Mouse (Mus musculus): Measurements from ENCODE around the gene Mpp5. TPM values are rescaled to one million over a fixed set of nuclear protein-coding genes. Genes with fewer than 3 reads are reported as not detected.

Gene Mpp5
- polyA plus RNA-seq, 2 experiments: 8.4 to 13.1 TPM

- no peaks in the 10 kb centered on the region for H3K9me3 ChIP-seq (ENCODE audit: control insufficient read depth, low read length)
- H3K27ac ChIP-seq (replicated peaks; ENCODE audit: low read depth, low read length): no peak overlapping the region
- 74% methylated on average over 2 of the region's 2 CpGs for WGBS
- no peak overlapping the region for H3K4me2 ChIP-seq (replicated peaks; ENCODE audit: low read depth, low read length, severe bottlenecking)
- TF ChIP-seq POLR2A (IDR thresholded peaks at IDR 0.05; ENCODE audit: borderline replicate concordance, extremely low read depth, insufficient read depth, insufficient read length): no peak
- DNase-seq (ENCODE audit: low spot score): no peak
- no peaks in the 10 kb centered on the region for H3K27me3 ChIP-seq (ENCODE audit: control insufficient read depth, insufficient read depth, low read length)
- ATAC-seq (ENCODE audit: low FRiP score, low read depth): no peak
- no peak overlapping the region for H3K9ac ChIP-seq (ENCODE audit: low read depth, low read length, severe bottlenecking)
- no peak overlapping the region for H3K4me3 ChIP-seq (replicated peaks; ENCODE audit: low read length)
- no peaks in the 10 kb centered on the region for H3K4me1 ChIP-seq (ENCODE audit: control insufficient read depth, insufficient read depth, low read length)
- no peaks in the 10 kb centered on the region for H3K36me3 ChIP-seq (ENCODE audit: control insufficient read depth, insufficient read depth, low read length)
Measured at GRCm38 (mm10) chr12:78790791-78791190, 42.1 kb downstream of the Mpp5 start.

- Histone ChIP-seq H3K9ac (ENCODE audit: low read depth, low read length, severe bottlenecking) (no peak overlapping the region), H3K4me2 (replicated peaks; ENCODE audit: low read depth, low read length, severe bottlenecking) (no peak overlapping the region), H3K4me3 (replicated peaks; ENCODE audit: low read length) (no peak overlapping the region), H3K9me3 (ENCODE audit: control insufficient read depth, low read length) (no peaks in the 10 kb centered on the region), H3K27me3 (ENCODE audit: control insufficient read depth, insufficient read depth, low read length) (no peaks in the 10 kb centered on the region), H3K27ac (replicated peaks; ENCODE audit: low read depth, low read length) (no peak overlapping the region), H3K4me1 (ENCODE audit: control insufficient read depth, insufficient read depth, low read length) (no peaks in the 10 kb centered on the region), H3K36me3 (ENCODE audit: control insufficient read depth, insufficient read depth, low read length) (peaks cover 18% of the 10 kb centered on the region)
- no peak for TF ChIP-seq POLR2A (IDR thresholded peaks at IDR 0.05; ENCODE audit: borderline replicate concordance, extremely low read depth, insufficient read depth, insufficient read length)
- DNase-seq (ENCODE audit: low spot score) (peak; percentile 18), ATAC-seq (ENCODE audit: low FRiP score, low read depth) (no peak)
- WGBS: 32% methylated on average over 1 of the region's 1 CpGs
Measured at GRCm38 (mm10) chr12:78794236-78794635, 45.5 kb downstream of the Mpp5 start.

GRCm38 (mm10) chr12:78800036-78800435 is 51.3 kb downstream of the Mpp5 start:
- H3K9me3 ChIP-seq (ENCODE audit: control insufficient read depth, low read length): no peaks in the 10 kb centered on the region
- no peak overlapping the region for H3K27ac ChIP-seq (replicated peaks; ENCODE audit: low read depth, low read length)
- 87% methylated on average over 3 of the region's 3 CpGs for WGBS
- H3K36me3 ChIP-seq (ENCODE audit: control insufficient read depth, insufficient read depth, low read length): peaks cover 18% of the 10 kb centered on the region
- no peak overlapping the region for H3K4me3 ChIP-seq (replicated peaks; ENCODE audit: low read length)
- DNase-seq (ENCODE audit: low spot score) (no peak), ATAC-seq (ENCODE audit: low FRiP score, low read depth) (no peak)
- no peak overlapping the region for H3K4me2 ChIP-seq (replicated peaks; ENCODE audit: low read depth, low read length, severe bottlenecking)
- TF ChIP-seq POLR2A (IDR thresholded peaks at IDR 0.05; ENCODE audit: borderline replicate concordance, extremely low read depth, insufficient read depth, insufficient read length): no peak
- no peaks in the 10 kb centered on the region for H3K4me1 ChIP-seq (ENCODE audit: control insufficient read depth, insufficient read depth, low read length)
- H3K9ac ChIP-seq (ENCODE audit: low read depth, low read length, severe bottlenecking): no peak overlapping the region
- no peaks in the 10 kb centered on the region for H3K27me3 ChIP-seq (ENCODE audit: control insufficient read depth, insufficient read depth, low read length)

- Histone ChIP-seq H3K4me2 (replicated peaks; ENCODE audit: low read depth, low read length, severe bottlenecking) (no peak overlapping the region), H3K27ac (replicated peaks; ENCODE audit: low read depth, low read length) (no peak overlapping the region), H3K4me3 (replicated peaks; ENCODE audit: low read length) (no peak overlapping the region), H3K9ac (ENCODE audit: low read depth, low read length, severe bottlenecking) (no peak overlapping the region), H3K36me3 (ENCODE audit: control insufficient read depth, insufficient read depth, low read length) (peaks cover 18% of the 10 kb centered on the region), H3K9me3 (ENCODE audit: control insufficient read depth, low read length) (no peaks in the 10 kb centered on the region), H3K4me1 (ENCODE audit: control insufficient read depth, insufficient read depth, low read length) (no peaks in the 10 kb centered on the region), H3K27me3 (ENCODE audit: control insufficient read depth, insufficient read depth, low read length) (no peaks in the 10 kb centered on the region)
- TF ChIP-seq POLR2A (IDR thresholded peaks at IDR 0.05; ENCODE audit: borderline replicate concordance, extremely low read depth, insufficient read depth, insufficient read length): no peak
- no peak for DNase-seq (ENCODE audit: low spot score)
- no peak for ATAC-seq (ENCODE audit: low FRiP score, low read depth)
Measured at GRCm38 (mm10) chr12:78801836-78802235, 53.1 kb downstream of the Mpp5 start.

- H3K4me1 ChIP-seq (ENCODE audit: control insufficient read depth, insufficient read depth, low read length): no peaks in the 10 kb centered on the region
- no peak for TF ChIP-seq POLR2A (IDR thresholded peaks at IDR 0.05; ENCODE audit: borderline replicate concordance, extremely low read depth, insufficient read depth, insufficient read length)
- no peak overlapping the region for H3K9ac ChIP-seq (ENCODE audit: low read depth, low read length, severe bottlenecking)
- DNase-seq (ENCODE audit: low spot score) (no peak), ATAC-seq (ENCODE audit: low FRiP score, low read depth) (no peak)
- H3K27me3 ChIP-seq (ENCODE audit: control insufficient read depth, insufficient read depth, low read length): no peaks in the 10 kb centered on the region
- 0 out of 2 replicates have a peak, but pooled peaks cover 5% of the 10 kb centered on the region for H3K36me3 ChIP-seq (ENCODE audit: control insufficient read depth, insufficient read depth, low read length)
- H3K27ac ChIP-seq (replicated peaks; ENCODE audit: low read depth, low read length): no peak overlapping the region
- no peaks in the 10 kb centered on the region for H3K9me3 ChIP-seq (ENCODE audit: control insufficient read depth, low read length)
- H3K4me2 ChIP-seq (replicated peaks; ENCODE audit: low read depth, low read length, severe bottlenecking): no peak overlapping the region
- no peak overlapping the region for H3K4me3 ChIP-seq (replicated peaks; ENCODE audit: low read length)
Measured at GRCm38 (mm10) chr12:78814437-78814836, 65.7 kb downstream of the Mpp5 start.

GRCm38 (mm10) chr12:78834496-78834895 is 85.8 kb downstream of the Mpp5 start:
- H3K9ac ChIP-seq (ENCODE audit: low read depth, low read length, severe bottlenecking): no peak overlapping the region

More at GRCm38 (mm10) chr12:78834496-78834895, 85.8 kb downstream of the Mpp5 start:
- no peak overlapping the region for H3K4me3 ChIP-seq (replicated peaks; ENCODE audit: low read length)
- no peak for TF ChIP-seq POLR2A (IDR thresholded peaks at IDR 0.05; ENCODE audit: borderline replicate concordance, extremely low read depth, insufficient read depth, insufficient read length)
- H3K27me3 ChIP-seq (ENCODE audit: control insufficient read depth, insufficient read depth, low read length): no peaks in the 10 kb centered on the region
- peaks cover 46% of the 10 kb centered on the region for H3K36me3 ChIP-seq (ENCODE audit: control insufficient read depth, insufficient read depth, low read length)
- no peak overlapping the region for H3K27ac ChIP-seq (replicated peaks; ENCODE audit: low read depth, low read length)
- no peak overlapping the region for H3K4me2 ChIP-seq (replicated peaks; ENCODE audit: low read depth, low read length, severe bottlenecking)
- H3K9me3 ChIP-seq (ENCODE audit: control insufficient read depth, low read length): no peaks in the 10 kb centered on the region
- ATAC-seq (ENCODE audit: low FRiP score, low read depth) (no peak), DNase-seq (ENCODE audit: low spot score) (no peak)
- 71% methylated on average over 2 of the region's 2 CpGs for WGBS
- H3K4me1 ChIP-seq (ENCODE audit: control insufficient read depth, insufficient read depth, low read length): no peaks in the 10 kb centered on the region

Measured in limb, embryonic 14.5 days (tissue).